Mouse (Mus musculus) hindbrain, embryonic 14.5 days (tissue): ENCODE measurements at regions not wholly inside any gene's neighbourhood (a gene's known extent, or its start where the extent isn't known, plus 50 kb on each side); places are given as distances from the start of the nearest gene placed in this dataset.
"Not testable (repeated sequence)": the region's sequence is repeated elsewhere in the genome, so short reads cannot be mapped to it uniquely, and the experiment has no call there.

ENCODE experiments used
- ATAC-seq: fragments of 200-750 bp; cut with Nextera tagmentation; 2 replicates; pipeline ENCODE4 v1.8.0; 2017; ENCODE audit warnings: moderate number of reproducible peaks, mild to moderate bottlenecking, moderate TSS enrichment, moderate library complexity; ENCODE audit not compliant: low FRiP score
- DNase-seq: peaks from one replicate; pipeline ENCODE4 v3.0.0-alpha.2; 2015; ENCODE audit warnings: low spot score
- H3K27ac ChIP-seq: fragments of 300-500 bp; sonication (generic); 2 replicates; pipeline ENCODE4 v1.5.1; 2014; ENCODE audit warnings: mild to moderate bottlenecking, moderate library complexity
- H3K27me3 ChIP-seq: fragments of 300-500 bp; sonication (generic); 2 replicates; pipeline ENCODE4 v1.6.1; 2014; ENCODE audit warnings: mild to moderate bottlenecking, low read length, mixed read lengths; ENCODE audit not compliant: control insufficient read depth, insufficient read depth
- H3K36me3 ChIP-seq: fragments of 300-500 bp; sonication (generic); replicated peaks from 2 replicates; pipeline ENCODE4 v1.6.1; 2014; ENCODE audit not compliant: control insufficient read depth, insufficient read depth
- H3K4me1 ChIP-seq: fragments of 300-500 bp; sonication (generic); replicated peaks from 2 replicates; pipeline ENCODE4 v1.6.1; 2014; ENCODE audit warnings: antibody characterized with exemption, low read length, mixed read lengths; ENCODE audit not compliant: control insufficient read depth, insufficient read depth
- H3K4me2 ChIP-seq: fragments of 300-500 bp; sonication (generic); replicated peaks from 2 replicates; pipeline ENCODE4 v1.6.1; 2014; ENCODE audit warnings: mild to moderate bottlenecking, moderate library complexity
- H3K4me3 ChIP-seq: fragments of 300-500 bp; sonication (generic); replicated peaks from 2 replicates; pipeline ENCODE4 v1.5.1; 2014; ENCODE audit warnings: mild to moderate bottlenecking, low read length
- H3K9ac ChIP-seq: fragments of 300-500 bp; sonication (generic); 2 replicates; pipeline ENCODE4 v1.6.1; 2014
- H3K9me3 ChIP-seq: fragments of 300-500 bp; sonication (generic); 2 replicates; pipeline ENCODE4 v1.6.1; 2016; ENCODE audit warnings: low read length; ENCODE audit not compliant: control insufficient read depth
- WGBS: fragments of 180-500 bp; shearing (Covaris S2); extraction: QIAGEN DNeasy Blood & Tissue Kit; methylation state at CpG from one replicate; pipeline ENCODE4 v1.1.7; 2014; 5-methylcytosine and 5-hydroxymethylcytosine counted together

DNA sequence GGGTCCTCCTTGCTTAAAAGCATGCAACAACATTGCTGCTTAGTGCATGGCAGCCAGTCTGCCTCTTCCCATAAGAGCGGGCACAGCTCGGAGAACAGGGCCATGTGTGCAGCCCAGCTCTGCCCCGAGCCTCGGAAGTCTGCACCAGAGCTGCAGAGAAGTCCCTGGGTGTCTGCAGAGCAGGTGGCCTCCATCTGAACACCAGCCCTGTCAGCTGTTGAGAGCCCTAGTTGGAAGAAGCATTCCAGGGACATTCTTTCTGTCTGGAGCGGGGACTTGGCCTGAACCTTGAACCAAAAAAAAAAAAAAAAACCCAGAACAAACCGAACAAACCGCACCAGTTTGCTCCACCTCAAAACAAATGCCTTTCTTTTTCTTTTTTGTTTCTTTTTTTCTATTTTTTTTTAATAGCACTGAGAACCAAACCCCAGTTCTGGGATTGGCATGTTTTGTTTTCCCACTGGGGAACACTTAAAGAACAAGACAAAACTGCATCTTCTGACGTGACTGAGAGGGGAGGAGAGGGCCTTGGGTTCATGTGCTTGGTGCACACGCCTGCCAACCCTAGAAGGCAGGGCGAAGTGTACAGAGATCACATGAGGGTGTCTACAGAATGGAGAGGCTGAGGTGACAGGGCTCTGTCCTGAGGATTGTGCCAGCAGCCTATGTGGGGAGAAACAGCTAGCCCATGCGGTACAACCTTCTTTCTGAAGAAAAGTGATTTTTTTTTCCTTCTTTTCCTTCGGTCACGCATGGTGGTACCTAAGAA is 106.8 kb downstream of the Bod1 start:
- H3K4me1 ChIP-seq: no peaks in the 10 kb centered on the region
- H3K4me2 ChIP-seq: no peak overlapping the region
- no peaks in the 10 kb centered on the region for H3K27me3 ChIP-seq
- no peaks in the 10 kb centered on the region for H3K36me3 ChIP-seq
- 0 out of 2 replicates have a peak, but pooled peaks cover 4% of the 10 kb centered on the region for H3K9me3 ChIP-seq
- WGBS: 77% methylated on average over 13 of the region's 13 CpGs
- ATAC-seq (no peak), DNase-seq (no peak)
- no peak overlapping the region for H3K9ac ChIP-seq
- H3K27ac ChIP-seq: no peak overlapping the region
- no peak overlapping the region for H3K4me3 ChIP-seq

DNA sequence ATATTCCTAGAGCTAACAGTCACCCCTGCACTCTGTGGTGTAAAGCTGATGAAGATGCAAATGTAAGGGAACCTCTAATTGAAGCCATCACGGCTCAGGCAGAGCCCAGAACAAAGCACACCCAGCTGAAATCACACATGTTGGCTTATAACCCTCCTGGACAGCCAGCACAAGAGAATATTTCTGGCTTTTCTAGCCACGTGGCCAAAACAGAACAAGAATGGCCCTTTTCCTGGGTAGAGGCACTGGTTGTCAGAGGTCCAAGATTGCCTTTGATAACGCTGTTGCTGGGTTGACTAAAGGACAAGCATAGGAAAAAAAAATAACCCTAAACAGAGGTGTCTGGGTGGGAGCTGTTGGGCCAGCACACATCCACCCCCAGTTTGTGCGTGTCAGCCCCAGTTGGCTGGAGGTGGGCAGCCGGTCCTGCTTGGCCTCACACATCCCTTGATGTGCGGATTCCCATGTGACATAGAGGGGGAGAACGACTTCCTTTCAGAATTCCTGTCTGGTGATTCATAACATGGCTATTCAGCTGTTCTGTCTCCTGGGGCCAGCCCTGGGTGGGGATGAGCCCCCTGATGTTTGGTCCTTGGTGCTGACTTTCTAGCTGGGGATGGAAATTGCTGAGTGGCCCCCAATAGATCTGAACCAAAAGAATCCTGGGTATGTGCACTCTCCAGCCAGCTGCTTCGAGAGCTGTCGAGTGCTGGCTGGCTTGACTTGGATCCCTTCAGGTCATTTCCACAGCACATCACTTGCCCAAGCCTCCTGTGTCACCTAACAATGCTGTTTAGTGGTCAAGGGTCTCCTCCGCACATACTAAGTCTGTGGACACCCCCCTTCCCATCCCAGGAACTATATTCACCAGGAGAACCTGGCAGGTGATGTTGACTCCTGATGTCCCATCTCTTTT is 107.6 kb downstream of the Bod1 start:
- DNase-seq (no peak), ATAC-seq (no peak)
- Histone ChIP-seq H3K36me3 (no peaks in the 10 kb centered on the region), H3K9me3 (no peaks in the 10 kb centered on the region), H3K4me2 (no peak overlapping the region), H3K4me3 (no peak overlapping the region), H3K27me3 (no peaks in the 10 kb centered on the region), H3K27ac (no peak overlapping the region), H3K9ac (no peak overlapping the region), H3K4me1 (no peaks in the 10 kb centered on the region)
- 74% methylated on average over 10 of the region's 10 CpGs for WGBS

DNA sequence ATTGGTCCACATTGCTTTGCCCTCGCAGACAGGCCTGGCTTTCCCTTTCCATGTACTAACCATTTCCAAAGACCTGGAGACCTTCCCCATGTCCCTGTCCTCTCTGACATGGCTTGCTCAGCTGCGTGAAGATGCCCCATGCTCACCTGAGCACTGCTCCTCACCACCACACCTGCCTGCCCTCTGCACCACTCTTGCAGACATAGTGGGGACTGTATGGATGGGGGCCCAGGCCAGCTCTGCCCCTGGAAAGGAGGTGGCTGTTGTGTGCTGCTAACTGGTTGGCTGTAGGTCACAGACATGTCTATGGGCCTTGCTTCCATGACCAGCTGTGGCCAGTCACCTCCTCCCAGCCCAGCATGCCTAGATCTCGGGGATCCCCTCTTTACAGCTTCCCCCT is 108.7 kb downstream of the Bod1 start:
- Histone ChIP-seq H3K4me3 (no peak overlapping the region), H3K9me3 (no peaks in the 10 kb centered on the region), H3K9ac (no peak overlapping the region), H3K4me2 (no peak overlapping the region), H3K27ac (no peak overlapping the region), H3K36me3 (no peaks in the 10 kb centered on the region), H3K4me1 (no peaks in the 10 kb centered on the region), H3K27me3 (no peaks in the 10 kb centered on the region)
- DNase-seq: no peak
- 82% methylated on average over 3 of the region's 3 CpGs for WGBS
- no peak for ATAC-seq

DNA sequence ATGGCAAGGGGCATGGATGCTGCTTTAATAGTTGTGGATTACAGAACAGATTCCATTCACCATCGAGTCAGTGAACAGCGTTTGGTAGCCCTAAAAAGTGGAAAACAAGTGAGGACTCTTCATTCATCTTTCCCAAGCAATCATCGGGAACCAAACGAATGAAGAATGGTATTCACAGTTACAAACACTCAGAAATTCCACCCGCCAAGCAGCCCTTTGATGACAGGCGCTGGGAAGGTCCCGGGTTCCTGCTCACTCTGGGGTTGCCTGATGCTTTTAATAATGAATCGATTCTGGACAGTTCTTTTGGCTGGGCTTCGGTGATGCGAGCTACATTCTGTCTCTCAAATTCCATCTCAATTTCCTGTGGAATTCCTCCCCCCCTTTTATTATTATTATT is 110.9 kb downstream of the Bod1 start:
- no peak for DNase-seq
- no peak overlapping the region for H3K27ac ChIP-seq
- no peak overlapping the region for H3K9ac ChIP-seq
- no peaks in the 10 kb centered on the region for H3K4me1 ChIP-seq
- no peak overlapping the region for H3K4me2 ChIP-seq
- no peak for ATAC-seq
- no peaks in the 10 kb centered on the region for H3K36me3 ChIP-seq
- no peaks in the 10 kb centered on the region for H3K27me3 ChIP-seq
- H3K4me3 ChIP-seq: no peak overlapping the region
- 86% methylated on average over 10 of the region's 10 CpGs for WGBS
- H3K9me3 ChIP-seq: no peaks in the 10 kb centered on the region

DNA sequence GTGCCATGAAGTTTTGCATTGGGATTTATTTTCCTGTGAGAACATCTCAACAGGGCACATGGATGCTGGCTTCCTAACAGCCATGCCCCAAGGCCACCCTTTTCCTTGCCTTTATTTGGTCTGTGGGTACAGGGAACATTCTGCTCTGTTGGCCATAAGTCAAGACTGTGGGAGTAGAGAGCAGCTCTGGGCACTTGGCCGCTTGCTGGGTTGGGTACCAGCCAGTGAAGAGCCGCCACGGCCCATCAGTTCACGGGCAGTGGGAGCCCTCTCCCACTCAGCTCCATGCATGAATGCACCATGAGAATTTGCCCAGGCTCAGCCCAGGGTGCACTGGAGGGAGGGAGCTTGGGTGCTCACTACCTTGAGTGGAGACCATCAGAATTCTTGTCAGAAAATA is 116.6 kb downstream of the Bod1 start:
- Histone ChIP-seq H3K4me3 (no peak overlapping the region), H3K27me3 (no peaks in the 10 kb centered on the region), H3K4me2 (no peak overlapping the region), H3K9me3 (no peaks in the 10 kb centered on the region), H3K4me1 (no peaks in the 10 kb centered on the region), H3K9ac (no peak overlapping the region), H3K36me3 (no peaks in the 10 kb centered on the region), H3K27ac (no peak overlapping the region)
- WGBS: 84% methylated on average over 4 of the region's 4 CpGs
- DNase-seq: no peak
- no peak for ATAC-seq

DNA sequence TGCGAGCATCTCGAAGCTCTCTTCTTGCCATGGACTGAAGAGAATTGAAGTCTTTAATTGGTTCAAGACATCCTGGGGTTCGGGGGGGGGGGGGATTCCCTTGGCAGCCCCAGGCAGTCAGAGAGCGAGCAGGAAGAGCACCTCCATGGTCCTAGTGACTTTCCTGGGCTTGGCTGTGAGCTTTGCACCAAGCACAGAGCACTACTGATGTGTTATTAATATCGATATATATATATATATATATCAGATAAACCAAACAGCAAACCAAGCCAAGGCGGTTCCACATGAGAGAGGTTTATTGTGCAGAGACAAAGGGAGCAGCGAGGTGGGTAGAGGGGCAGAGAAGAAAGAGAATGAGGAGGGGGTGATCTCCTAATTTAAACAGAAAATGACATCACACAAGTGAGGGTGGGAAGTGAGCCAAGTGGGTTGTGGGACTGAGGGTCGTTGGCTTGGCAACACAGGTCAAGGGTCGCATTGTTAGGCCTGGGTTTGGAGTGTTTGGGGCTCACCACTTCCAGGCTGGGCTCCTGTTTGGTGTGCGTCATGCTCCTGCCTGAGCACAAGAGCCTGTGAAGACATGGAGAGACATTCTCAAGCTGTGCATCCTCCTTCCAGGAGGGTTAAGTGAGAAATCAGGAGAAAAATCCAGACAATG is 119.9 kb downstream of the Bod1 start:
- DNase-seq (no peak), ATAC-seq (no peak)
- Histone ChIP-seq H3K36me3 (no peaks in the 10 kb centered on the region), H3K4me1 (no peaks in the 10 kb centered on the region), H3K27me3 (no peaks in the 10 kb centered on the region), H3K4me2 (no peak overlapping the region), H3K27ac (no peak overlapping the region), H3K9me3 (peaks cover 10% of the 10 kb centered on the region; the same call in 1 of the 2 replicates), H3K9ac (no peak overlapping the region), H3K4me3 (no peak overlapping the region)
- 39% methylated on average over 10 of the region's 10 CpGs for WGBS

DNA sequence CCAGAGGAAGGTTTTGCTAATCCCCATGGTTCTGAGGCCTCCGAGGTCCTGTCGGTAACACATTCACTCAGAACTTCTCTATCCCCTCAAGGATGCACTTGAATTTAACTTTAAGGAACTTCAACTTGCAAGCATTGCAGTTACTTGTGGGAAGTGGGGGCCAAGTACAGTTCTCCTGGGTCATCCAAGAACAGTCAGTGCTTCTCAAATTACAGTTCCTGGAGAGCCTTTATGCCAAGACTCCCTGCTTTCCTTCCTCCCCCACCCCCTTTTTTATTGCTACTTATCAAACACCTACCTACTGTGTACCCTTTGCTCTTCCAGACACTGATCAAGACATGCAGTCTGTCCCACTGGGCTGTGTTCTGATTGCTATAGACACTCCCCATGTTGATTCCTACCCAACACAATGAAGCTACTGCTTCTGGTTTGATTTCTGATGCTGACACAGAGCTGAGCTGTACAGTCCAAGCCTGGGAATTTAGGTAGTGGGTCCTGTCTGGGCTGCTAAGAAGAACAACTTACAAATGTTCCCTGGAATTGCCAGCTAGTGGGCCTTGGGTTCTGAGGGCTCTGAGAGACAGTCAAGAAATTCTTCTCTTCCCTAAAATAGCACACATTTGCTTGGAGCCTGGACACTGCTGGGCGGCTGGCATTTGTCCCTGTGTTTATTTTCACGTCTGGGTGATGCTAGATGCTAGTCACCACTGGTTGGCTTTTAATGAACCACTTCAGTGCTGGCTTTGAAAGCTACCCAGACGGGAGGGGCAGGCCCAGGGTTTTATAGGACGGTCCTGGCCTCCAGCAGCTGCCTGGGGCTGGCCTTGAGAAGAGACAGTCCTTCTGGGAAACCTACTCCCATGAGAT is 120.7 kb downstream of the Bod1 start:
- ATAC-seq (no peak), DNase-seq (no peak)
- Histone ChIP-seq H3K9ac (no peak overlapping the region), H3K4me2 (no peak overlapping the region), H3K4me3 (no peak overlapping the region), H3K27me3 (no peaks in the 10 kb centered on the region), H3K36me3 (no peaks in the 10 kb centered on the region), H3K4me1 (no peaks in the 10 kb centered on the region), H3K27ac (no peak overlapping the region), H3K9me3 (peaks cover 10% of the 10 kb centered on the region; the same call in 1 of the 2 replicates)
- 59% methylated on average over 6 of the region's 6 CpGs for WGBS

DNA sequence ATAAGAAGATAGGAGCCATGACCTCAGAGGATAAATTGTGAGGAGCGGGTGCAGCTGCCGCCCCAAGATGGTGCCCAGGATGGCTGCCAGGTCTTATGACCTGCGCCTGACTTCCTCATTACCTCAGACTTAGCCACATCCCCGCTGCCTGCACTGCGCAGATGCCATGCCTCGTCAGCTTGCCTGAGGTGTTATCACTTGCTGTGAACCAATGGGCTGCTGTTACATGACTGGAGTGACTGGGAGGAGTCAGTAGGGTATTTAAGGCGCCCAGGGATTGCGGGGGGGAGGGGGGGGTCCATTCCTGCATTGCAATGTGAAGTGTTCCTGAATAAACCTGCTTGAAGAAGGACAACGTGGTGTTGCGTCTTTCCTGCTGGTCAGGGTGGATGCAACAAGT is 126.2 kb downstream of the Bod1 start:
- not testable (repeated sequence) for H3K4me3 ChIP-seq, H3K9ac ChIP-seq, H3K27ac ChIP-seq, H3K27me3 ChIP-seq, ATAC-seq, H3K36me3 ChIP-seq, DNase-seq, H3K4me1 ChIP-seq, H3K4me2 ChIP-seq
- WGBS: 88% methylated on average over 10 of the region's 10 CpGs
- peaks cover 10% of the 10 kb centered on the region; the same call in 1 of the 2 replicates for H3K9me3 ChIP-seq
